Mouse (Mus musculus): ENCODE data around the gene Snd1.
A peak's percentile ranks its signal among the peaks of the same experiment; 100 is the strongest.

The Snd1 gene

DNA sequence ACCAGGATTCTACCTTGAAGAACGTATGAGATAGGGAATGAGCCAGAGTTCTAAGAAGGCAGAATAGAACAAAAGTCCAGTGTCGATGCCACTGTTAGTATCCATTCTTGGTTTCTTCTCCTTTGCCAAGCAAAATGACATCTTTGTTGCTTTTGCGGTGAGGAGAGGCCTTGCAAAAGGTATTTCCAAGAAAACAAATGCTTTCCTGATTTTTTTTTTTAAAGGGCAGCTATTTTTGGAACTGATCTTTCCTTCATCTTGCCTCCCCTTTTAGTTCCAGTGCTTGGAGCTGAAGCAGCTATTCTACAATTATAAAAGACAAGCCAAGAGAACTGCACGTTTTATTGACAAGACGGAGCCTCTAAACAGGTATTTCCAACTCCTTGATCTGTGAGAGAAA, at the start of gene Snd1:
Gene Snd1, plus strand, starts transcription at position 301 of the 400 bp plus-strand sequence.
- no peak for DNase-seq

DNA sequence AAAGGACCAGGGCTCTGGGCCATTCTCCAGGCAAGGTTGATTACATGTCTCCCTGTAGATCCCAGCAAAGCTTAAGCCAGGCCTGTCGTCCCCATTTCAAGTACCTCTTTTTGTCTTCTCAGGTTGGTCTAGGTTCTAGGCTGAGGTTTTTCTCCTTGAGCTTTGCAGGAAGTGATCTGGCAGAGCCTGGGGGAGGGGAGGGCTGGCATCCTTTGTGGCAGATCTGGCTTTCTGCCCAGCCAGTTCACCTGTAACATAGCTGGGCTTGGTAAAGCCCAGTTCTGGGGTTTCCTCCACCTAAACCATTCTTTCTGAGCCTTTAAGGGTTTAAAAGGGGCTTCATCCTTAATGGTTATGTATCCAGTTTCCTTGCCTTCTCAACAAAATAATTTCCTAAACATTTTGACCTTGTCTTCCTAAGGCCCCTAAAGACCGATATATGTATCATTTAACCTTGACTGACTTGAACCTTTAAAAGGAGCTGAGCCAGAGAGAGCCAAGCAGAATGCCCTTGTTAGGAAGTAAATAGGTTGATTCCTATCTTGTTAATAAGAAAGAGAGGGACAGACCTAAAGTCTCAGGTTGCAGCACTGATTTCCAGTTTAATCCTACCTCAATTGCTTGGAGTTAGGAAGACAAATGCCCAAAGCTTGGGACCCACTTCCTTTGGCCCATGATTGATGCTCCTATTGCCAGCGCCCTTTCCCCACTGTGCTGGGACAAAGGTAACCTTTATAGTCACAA, 47.7 kb upstream of the Snd1 start, which contains the start of gene Fscn3:
Gene Fscn3, plus strand, starts transcription at position 694 of the 744 bp plus-strand sequence.
- no peak for DNase-seq

DNA sequence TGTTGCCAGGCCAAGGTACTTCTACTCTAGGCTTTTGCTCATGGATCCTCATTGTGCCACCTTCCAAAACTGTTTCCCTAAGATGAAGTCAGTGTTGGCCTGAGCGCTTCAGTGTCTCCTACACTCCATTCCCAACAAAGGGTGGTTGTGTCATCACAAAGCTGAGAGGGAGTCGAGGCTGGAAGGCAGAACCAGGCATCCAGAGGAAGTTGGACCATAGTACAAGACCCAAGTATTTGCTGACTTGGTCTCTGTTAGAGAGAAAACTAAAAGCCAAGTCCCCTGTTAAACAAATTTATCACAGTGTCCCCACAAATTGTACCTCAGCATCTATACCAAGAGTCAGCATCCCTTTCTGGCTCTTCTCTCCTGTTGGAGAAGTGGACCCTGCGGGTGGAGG, 46.6 kb upstream of the Snd1 start, which contains the start of gene Gcc1:
Gene Gcc1, minus strand, starts transcription at position 101 of the 400 bp plus-strand sequence.
- DNase-seq = no peak

DNA sequence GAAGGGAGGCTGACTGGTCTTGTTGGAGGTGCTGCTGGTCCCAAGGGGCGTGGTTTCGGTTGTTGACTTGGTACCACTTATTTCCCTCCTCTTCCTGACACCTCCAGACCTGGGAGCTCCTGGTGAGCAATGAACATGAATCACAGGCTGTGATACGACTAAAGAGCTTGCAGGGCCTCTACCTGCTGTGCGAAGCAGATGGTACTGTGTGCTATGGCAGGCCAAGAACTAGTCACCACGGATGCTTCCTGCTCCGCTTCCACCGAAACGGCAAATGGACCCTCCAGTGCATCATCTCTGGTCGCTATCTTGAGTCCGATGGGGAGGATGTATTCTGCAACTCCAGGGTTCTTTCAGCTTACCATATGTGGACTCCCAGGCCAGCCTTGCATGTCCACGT, 45.1 kb upstream of the Snd1 start:
- DNase-seq = no peak

DNA sequence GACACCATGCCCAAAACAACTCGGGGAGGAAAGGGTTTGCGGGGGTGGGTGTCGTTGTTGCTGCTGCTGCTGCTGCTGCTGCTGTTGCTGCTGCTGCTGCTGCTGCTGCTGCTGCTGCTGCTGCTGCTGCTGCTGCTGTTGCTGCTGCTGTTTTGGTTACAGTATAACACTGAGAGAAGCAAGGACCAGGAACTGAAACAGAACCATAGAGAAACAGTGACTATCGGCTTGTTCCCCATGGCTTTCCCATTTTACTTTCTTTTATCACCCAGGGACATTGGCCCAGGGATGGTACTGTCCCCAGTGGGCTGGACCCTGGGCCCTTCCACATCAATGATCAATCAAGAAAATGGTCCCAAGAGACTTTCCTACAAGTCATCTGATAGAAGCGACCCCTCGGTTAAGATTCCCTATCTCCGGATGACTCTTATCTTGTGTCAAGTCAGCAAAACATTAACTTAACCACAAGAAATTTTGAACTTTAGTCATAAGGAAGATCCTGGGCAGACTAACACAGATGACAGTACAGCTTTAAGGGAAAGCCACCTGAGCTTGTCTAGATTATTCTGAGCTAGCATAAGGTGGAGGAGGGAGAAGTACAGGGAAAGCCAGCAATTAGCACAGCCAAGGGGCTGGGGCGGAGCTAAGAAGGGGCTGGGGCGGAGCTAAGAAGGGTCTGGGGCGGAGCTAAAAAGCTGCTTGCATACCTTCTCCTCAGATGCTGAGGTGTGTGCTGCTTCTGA, 44.0 kb upstream of the Snd1 start:
- no peak for DNase-seq

DNA sequence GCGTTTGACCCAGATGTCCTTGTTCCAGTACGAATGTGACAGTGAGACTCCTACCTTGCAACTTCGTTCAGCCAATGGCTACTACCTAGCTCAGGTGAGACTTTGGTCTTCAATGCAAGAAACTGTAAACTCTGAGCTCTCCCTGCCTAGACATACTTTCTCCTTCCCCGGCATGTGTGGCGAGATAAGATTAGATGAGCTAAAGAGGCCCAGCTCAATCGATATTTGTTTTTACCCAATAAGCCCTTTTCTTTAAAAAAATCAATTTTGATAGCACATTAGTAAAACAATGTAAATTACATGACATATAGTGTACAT, 43.4 kb upstream of the Snd1 start:
- no peak for DNase-seq

DNA sequence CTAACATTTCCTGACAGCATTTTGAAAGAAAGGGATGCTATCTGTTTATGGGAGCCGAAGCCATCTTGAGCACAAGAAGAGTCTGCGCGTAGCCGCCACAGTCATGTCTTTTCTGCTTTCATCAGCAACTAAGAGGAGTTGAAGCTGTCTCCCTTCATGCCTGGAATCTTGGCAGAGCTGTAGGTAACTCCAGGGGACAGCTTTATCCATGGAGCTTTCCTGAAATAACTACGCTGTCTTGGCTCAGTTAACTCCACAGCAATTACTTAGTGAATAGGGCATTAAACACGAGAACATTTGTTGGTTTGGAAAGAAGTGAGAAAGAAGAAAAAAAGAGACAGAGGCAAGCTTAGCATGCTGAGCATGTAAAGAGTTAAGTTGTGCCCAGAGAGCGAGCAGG, 27.0 kb upstream of the Snd1 start:
- no peak for DNase-seq

DNA sequence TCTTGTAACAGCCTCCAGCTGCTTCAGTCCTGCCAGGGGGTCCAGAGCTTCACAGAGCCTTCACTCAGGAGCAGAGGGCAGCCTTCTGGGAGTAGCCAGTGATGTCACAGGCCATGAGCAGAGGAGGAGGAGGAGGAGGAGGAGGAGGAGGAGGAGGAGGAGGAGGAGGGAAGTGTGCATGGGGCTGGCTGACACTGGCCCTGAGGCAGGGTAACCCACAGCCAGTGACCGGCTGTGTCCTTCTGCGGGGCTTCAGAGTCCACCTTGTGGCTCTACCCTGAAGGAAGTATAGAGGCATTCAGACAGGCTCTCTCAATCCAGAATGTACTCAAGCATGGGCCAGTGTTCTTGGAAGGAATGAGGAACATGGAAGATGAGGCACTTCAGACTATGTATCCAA, 25.7 kb upstream of the Snd1 start, which contains the start of gene Pax4:
Gene Pax4, minus strand, starts transcription at position 101 of the 400 bp plus-strand sequence.
- no peak for DNase-seq

DNA sequence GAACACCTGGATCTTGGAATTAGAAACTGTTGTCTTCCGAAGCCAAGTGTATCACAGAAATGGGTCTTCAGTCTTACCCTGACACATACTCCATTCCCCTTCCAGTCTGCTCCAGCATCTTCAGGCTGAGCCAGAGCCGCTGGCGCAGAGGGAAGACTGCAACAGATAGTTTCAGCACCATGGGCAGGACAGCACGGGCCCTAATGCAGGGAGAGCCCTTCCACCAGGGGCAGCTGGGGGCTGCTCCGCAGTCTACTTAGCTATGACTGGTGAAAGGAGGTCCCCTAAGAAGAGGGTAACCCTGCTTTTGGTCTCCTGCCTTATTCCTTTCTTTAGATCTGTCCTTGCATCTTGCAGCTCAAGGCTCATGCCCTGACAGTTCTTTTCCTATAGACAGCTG, 24.5 kb upstream of the Snd1 start:
- peak; percentile 22 for DNase-seq

DNA sequence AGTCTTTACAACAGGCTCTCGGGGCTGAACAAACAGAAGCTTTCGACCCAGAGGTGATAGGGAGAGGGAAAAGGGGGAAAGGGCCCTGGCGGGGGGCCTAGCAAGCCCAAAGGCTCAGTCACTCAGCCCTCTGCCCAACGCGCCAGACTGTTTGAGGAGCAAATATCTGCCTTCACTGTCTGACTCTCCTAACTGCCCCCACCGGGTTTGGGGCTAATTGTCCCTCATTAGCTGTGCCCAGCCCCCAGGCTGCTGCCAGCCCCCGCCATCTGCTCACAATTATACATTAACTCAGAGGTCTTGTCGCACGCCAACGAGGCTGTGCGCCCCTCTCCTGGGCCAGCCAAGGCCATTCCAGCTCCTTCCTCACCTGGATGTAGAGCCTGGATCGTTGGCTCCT, 24.0 kb upstream of the Snd1 start:
- no peak for DNase-seq

DNA sequence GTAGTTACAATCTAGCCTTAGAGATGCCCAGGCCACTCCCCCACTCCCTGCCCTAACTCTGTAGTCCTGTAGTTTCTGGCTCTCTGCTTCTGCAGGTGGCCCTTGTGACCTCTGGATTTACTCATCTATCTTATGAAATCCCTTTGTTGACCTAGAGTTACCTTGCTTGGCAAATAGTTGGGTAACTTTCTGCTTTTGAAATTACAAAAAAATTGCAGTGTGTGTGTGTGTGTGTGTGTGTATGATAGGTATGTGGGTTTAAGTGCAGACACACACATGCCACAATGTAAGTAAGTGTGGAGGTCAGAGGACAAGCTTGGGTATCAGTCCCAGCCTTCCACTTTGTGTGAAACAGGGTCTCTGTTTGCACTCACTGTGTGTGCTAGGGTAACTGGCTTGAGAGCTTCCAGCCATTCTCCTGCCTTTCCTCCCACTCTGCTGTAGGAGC, 15.7 kb upstream of the Snd1 start:
- DNase-seq = no peak

DNA sequence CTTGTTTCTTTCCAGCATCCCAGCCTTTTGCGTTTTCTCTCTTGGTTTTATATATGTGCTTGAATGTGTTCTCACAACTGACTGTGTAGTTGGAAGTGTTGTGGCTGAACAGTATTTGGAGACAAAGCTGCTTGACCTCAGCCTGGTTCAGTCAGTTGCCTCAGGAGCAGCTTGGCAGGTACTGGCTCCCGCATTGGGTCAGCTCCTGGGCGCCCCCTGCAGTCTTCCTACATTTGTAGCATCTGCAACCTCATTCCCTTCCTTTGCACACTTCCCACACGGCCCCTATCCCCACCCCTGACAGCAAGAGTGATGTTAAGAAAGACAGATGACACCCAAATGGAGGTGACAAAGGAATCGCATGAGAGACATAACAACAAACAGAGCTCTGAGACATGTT, 14.4 kb upstream of the Snd1 start:
- peak; percentile 66 for DNase-seq

DNA sequence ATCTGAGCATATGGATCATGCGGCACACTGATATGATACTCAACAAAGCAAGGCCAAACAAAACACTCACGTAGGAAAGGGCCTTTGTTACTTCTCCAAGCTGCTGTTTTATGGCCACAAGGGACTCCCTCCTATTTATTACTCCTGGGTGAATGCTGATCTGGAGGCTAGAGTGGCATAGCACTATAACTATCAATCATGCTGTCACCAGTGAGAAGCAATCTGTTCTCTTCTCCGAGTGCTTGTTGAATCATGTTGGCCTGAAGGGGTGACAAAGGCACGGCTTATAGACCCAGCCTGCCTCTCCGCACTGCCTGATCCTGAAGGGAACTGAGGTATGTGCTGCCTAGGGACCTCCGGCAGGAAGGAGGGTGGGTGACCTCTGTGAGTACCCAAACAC, 10.3 kb upstream of the Snd1 start:
- peak; percentile 40 for DNase-seq

DNA sequence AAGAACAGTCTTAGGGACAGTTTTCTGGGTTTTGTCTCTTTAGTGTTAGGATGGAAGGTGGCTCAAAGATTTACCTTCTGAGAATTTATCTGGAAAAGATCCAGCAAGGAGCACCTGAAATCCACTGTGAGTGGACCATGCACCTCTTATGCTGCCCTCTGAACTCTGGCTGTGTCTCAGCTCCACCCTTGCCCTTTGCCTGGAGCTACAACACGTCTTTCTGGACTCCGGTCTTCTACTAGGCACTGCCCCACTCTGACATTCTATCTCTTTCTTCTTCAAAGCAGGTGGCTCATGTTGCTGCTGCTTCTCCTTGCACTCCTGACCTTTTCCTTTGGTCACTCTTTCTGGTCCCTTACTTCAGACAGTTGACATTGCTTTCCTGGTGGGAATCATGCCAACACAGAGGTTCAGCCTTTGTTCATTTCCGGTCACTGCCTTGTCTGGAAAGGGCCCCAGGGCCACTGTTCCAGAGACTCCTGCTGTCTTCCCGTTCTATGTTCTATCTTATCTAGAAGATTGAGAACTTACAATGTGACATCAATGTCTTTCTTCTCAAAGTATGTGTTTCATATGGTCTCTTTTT, 4.8 kb upstream of the Snd1 start:
- DNase-seq = no peak

DNA sequence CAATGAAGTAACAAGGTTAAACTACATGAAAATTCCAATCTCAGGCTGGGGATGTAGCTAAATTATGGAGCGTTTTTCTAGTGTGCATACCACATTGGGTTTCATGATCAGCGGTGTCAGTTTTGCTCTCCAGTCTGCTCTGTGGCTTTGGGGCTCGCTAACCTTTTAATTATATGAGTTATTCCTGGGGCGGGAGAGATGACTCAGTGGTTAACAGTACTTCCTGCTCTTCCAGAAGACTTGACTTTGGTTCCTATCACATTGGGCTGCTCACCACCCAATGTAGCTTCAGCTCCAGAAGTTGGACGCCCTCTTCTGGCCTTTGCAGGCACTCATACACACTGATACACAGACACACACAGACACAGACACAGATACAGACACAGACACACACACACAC, 4.3 kb upstream of the Snd1 start:
- DNase-seq = no peak

DNA sequence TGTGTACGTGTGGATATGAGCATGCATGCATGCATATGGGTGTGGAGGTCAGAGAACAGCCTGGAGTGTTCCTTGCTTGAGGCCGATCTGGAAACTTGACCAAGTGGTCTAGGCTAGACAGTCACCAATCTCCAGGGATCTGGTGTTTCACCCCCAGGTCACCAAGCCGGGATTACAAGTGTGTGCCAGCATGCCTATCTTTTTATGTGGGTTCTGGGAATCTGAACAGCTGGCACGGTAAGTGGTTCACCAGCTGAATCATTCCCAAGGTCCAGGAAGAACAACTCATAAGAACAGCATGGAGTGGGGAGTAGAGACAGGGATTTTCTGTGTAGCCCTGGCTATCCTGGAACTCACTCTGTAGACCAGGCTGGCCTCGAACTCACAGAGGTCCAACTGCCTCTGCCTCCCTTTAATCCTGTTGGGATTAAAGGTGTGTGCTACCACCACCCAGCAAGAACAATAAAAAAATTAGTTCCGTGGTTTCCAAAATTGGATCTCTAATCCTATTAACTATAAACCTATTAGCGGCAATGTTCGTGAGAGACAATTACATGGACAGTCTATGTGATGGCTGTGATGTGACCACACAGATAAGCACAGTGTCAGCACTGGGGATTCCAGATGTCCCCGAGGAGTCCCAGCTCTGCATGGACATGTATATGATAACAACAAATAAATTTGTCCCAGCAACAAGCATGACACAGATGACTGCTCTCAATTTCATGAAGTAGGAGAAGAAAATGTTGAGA, 3.5 kb upstream of the Snd1 start:
- DNase-seq = no peak

DNA sequence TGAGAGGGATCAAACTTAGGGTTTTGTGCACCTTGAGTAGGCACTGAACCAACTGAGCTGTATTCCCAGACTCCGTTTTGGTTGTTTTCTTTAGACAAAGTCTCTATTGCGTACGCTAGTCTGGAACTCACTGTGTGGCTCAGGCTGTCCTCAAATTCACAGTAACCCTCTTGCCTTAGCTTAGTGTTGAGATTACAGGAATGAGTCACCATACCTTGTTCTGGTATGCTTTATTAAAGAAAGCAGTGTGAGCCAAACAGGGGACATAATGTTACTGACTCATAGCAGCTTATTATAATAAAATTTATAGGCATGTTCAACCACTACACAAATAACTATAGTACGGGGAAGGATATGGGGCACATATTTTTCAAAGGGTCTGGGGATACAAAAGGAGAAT, 728 bp upstream of the Snd1 start:
- DNase-seq = no peak

DNA sequence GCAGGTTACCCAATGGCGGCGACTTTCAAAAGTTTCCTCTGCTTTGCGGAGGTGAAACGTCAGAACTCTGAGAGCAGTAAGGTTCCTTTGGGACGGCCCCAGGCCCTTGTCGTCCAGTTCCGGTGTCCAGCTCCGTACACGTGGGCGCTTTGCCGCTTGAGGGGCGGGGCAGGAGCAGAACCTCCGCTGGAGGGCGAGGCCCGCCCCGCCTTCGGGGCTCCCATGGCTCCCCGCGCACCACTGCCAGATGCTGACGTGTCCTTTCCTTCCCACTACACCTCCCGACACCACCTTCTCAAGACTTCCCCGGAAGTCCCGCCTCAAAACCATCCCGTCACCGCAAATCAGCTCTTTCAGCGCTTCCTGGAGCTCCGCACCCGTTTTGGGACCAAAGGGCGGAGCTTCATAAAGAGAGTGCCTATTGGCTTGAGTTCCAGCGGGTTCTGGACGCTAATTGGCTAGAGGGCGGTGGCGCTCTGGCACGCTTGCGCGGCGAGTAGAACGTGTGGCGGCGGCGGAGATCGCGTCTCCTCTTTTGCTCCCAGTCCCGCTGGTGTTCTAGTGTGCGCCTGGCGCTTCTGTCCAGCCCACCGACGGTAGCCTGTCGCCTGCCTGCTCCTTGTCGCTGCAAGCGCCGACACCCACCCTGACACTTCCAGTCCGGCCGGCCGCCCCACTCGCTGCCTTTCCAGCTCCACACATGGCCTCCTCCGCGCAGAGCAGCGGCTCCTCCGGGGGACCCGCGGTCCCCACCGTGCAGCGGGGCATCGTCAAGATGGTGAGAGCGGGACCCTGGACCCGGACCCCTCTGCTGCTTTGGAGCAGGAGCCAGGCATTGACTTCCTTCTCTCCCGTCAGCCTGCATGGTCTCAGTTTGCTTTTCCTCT, 5.2 kb downstream of the Snd1 start:
- peak; percentile 100 for DNase-seq

DNA sequence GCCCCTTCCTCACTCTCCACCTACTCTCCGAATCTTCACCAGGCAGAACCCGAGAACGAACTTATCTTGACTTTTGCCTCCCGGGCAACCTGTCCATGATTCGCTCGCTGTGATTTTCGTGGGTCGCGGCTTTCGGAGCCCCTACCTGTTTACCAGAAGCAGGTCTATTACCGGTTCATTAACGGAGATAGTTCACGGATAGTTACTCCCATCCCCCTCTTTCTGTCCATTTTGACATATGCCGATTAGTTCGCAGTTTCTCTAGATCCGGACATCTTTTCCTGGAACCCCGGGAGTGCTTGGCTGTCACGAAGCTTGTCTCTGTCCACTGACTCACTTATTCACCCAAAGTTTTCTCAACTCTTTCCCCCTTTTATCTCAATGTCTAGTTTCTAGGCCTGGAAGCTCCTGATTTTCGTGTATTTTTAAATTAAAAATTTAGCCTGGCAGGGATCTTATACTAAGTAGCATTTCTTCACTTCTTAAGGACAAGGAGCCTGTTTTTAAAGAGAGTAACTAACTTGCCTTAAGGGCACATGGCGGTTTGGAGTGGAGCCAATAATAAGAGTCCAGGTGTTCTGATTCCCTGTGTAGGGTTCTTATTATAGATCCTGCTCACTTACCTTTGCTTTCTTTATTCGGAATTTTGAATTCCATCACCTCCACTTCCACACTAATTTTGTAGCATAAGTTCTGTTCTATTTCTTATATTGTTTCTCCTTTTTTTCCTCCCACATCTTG, 6.0 kb downstream of the Snd1 start:
- no peak for DNase-seq

DNA sequence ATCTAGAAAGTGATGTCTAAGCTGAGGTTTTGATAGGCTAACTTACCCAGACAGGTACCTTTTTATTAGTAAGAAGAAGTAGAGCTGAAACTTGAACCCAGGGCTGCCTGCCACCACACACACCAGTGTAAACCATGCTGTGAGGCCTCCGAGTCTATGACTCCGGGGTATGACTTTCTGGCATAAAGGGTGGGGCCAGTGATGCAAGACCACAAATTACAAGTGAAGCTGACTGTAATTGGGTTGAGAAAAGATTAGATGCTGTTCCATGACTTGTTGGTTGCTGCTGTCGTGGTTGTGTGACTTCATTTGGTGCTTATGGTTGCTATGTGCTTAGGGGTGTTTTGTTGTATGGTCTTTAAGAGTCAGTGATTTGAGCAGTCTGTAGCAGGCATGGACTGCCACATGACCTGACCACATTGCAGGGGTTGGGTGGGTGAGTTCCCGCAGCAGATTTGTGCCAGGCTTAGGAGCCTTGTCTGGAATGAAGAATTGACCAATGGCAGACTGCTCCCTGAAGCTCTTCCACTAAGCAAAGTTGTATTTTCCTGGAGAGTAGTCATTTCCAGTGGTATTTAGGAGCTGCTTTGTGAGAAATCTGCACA, 7.9 kb downstream of the Snd1 start:
- no peak for DNase-seq

DNA sequence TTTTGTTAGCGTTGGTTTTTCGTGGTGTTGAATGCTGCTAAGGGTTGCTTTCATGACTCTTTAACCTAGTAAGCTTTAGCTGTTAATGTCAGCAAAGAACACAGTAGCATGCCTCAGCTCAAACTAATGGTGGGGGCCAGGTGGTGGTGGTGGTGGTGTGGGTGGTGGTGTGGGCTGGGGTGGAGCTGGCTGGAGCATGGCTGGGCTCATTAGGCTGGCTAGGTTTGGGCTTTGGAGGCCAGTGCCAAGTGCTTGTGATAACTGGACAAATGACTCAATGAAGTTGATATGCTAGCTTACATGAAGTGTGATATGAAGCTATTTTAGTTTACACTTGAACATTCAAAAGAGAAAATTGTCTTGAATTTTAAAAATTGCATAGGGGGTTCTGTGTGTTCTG, 11.1 kb downstream of the Snd1 start:
- DNase-seq = no peak

Measured in embryo, embryonic 11 days (tissue).